Mouse (Mus musculus) megakaryocyte-erythroid progenitor cell, adult 5-6 weeks (primary cell): ENCODE measurements around the gene Tacc2. TPM values are rescaled to one million over a fixed set of nuclear protein-coding genes. Genes with fewer than 3 reads are reported as not detected.

Experiments
- ATAC-seq: replicated peaks from 2 replicates; pipeline ENCODE4 v1.8.0; 2016; ENCODE audit warnings: mild to moderate bottlenecking, inconsistent platforms; ENCODE audit not compliant: severe bottlenecking, poor library complexity, low FRiP score, low TSS enrichment
- total RNA-seq, 2 experiments: library from RNA; stranded (forward) in 1 of 2; stranded (reverse) in 1 of 2; fragments of 200-1000, 215-1000 nt in 1 of 2; fragments of >200 nt in 1 of 2; fragmentation: Nextera tagmentation in 1 of 2; gene quantifications; 2 replicates each; pipeline ENCODE4 v1.2.3; 2014 to 2017

Tacc2 gene
- total RNA-seq, 2 experiments from 2014 or later, result 1.6 to 9.1 TPM

DNA sequence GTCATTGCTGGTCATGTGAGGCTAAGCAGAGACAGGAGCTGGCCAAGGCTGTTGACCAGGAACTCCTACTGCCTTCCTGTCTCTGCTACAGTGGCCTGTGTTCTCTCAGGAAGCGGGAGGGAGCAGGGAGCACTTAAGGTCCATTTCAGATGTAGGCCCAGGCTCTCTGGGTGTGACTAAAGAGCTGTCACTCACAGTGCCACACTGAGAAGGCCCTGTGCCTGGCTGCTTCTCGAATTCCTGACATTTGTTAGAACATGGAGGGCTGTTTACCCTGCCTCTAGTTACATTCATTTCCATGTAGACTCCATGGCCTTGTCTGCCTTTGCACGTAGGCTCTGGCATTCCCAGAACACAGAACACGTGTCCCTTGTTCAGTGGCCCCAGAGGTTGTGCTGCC, 93.1 kb downstream of the Tacc2 start:
- no peak for ATAC-seq

DNA sequence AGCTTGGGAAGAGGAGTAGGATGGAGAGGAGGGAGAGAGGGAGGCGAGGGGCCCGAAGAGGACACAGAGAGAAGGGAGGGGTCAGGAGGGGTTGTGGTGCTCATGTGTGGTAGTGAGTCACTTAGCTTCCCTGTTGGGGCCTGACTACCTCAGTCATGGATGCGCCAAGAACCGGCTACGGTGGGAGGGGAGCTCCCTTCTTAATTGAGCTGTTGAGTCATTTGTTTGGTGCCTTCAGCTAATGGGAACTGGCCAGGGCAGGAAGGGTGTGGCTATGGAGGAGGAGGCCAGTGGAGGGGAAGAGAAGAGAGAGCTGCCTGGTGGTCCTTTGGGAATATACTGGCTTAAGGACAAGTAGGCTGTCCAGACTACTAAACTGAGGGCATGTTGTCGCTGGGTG, 94.1 kb downstream of the Tacc2 start:
- ATAC-seq, result no peak

DNA sequence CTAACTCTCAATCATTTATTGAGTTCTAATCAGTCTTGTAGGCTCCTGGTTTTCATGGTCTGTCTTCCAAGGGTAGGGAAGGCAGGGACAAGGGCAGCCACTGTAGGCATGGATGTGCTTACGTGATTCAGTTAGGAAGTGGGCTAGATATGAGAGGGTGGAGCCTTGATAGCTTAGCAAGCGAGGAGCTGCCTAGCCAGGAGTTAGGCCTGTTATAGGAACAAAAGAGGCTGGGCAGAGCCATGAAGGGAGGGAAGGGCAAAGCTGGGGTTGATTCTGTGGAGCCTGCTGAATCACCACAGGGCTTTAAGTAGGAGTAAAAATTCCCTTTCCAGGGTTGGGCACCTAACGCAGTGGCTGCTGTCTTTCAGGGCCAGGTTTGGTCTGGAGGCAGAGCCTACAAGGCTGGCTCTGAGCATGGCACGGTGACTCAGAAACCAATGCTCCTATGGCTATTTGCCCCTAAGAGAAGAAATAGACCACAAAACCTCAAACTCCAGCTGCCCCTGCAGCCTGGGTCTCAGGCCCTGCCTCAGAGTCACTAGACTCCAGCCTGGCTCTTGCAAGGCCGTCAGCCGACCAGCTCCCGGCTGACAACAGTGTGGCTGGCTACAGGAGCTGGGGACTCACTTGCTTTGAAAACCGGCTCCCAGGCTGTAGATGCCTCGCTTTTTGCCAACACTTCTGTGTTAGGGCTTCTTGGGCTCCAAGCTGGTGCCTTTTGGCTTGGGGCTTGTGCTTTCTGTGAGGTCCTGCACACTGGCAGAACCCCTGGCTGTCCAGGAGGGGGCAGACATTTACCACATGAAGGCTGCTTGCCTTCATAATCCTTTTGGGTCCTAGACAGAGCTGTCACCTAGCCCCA, 96.2 kb downstream of the Tacc2 start:
- ATAC-seq, result peak; percentile 82

DNA sequence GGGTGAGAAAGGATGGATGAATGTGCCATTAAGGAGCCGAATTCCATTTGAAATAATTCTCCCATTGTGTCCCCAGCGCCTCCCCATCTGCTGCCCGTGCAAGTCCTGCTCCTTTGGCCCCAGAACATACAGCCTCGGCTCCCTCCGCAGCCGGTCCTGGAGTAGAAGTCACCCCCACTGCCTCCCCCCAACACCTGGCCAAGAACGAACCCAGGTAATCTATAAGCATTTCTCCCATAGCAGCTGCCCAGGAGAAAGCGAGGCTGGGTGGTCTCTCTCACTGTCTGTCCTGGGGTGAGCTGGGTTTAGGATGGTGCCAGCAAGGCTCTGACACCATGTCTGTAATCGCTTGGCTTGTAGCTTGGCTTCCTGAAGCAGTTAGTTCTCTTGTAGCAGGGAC, 97.3 kb downstream of the Tacc2 start:
- no peak for ATAC-seq

DNA sequence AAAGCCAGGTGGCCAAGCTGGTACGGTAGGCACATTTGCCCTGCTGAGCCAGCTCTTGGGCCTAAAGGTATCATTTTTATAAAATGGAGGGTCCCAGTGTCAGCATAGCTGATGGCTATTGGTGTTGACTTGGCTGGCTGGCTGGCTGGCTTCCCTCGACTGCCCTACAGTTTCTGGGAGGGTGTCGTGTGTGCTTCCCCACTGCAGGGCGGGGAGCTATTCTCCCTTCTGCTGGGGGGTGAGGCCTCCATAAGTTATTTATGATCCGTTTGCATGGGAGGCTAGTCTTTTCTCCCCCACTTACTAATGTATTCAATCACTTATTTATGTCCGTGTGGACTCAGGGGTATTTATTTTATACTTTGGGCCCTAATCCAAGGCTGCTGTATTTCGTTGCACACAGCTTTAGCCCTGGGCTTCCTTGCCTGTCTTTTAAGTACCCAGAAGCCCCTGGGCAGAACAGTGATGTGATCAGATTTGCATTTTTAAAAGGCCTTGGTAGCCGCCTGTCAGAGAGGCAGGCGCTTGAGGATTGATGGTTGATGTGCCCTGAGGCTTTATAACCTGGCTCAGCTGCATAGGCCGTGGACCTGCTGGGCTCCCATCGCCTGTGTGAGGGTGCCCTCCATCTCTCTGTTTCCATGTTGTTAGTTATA, 99.8 kb downstream of the Tacc2 start:
- ATAC-seq, result no peak

DNA sequence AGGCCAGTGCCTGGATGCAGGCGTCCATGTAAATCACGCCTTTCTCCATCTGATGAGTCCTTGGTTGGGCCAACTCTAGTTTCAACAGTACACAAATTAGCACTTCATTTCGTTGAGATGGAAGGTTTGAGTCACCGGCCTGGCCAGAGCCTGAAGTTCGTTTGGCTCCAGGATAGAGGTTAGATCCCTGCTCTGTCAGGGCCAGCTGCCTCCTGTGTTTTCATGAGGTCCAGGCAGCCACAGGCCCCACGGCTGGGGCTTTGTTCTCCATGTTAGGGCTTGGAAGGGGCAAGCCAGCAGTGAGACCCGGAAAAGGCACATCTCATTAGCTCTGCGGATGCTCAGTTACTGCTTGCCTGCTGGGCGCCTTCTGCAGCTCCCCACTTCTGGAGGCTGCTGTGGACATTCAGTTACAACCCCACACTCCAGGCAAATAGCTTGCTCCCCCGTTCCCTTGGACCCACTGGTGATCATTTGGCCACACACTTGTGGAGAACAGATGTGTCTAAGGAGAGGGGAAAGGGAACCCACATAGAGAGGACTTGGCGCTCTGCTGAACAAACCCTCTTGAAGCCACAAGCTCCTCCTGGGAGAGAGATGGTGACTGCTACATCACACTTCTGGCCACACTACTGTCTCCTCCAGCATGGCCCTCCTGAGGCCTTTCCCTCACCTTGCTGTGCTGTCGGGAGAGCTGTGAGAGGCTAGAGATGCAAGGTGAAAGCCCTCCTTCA, 100.5 kb downstream of the Tacc2 start:
- ATAC-seq, result no peak

DNA sequence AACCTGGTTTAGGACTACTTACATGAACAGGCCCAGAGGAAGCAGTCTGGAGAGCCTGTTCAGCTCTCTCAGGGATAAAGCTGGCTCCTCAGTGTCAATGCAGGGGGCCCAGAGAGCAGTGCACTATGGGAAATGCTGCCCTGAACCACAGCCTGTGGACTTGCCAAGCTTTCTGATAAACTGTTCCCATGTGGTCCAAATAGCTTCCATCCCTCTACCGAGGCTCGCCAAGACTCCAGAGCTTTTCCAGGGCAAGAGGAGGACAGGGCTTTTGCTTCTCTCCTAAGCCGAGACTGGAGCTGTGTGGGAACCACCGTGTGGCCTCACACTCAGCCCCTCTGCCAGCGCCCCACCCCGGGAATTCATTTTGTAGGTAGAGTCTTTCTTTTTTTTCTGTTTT, 101.2 kb downstream of the Tacc2 start:
- ATAC-seq, result no peak

DNA sequence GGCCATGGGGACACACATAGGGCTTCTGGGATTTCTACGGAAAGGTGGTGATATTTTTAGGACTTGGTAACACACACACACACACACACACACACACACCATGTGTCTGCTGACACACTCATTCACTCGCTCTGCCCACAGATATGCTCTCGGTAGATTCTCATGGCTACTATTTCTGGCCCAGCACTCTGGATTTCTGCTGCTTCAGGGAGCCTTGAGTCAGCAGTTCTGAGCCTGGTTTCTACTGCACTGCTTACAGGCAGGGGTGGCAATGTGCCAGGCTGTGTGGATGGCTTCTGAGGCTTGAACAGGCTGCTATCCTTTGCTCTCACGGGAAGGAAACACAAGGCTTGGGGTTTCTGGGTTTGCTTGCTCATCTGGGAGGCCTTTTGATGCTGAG, 104.6 kb downstream of the Tacc2 start:
- no peak for ATAC-seq

DNA sequence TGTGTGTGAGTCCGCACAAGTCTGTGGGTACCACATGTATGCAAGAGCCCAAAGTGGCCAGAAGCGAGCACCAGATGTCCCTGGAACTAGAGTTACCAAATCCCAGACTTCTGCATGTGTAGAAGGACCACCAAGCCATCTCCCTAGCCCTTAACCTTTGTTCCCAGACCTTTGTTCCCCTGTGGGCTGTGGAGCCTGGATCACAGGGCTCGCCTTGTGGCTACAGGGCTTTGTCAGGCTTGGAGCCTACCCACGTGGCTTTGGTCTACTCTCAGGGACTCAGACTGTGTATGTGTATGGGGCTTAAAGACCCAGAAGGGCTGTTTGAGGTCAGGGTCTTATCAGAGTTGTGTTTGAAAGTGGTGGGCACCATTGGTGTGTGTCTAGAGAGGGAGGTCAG, 111.4 kb downstream of the Tacc2 start:
- no peak for ATAC-seq

DNA sequence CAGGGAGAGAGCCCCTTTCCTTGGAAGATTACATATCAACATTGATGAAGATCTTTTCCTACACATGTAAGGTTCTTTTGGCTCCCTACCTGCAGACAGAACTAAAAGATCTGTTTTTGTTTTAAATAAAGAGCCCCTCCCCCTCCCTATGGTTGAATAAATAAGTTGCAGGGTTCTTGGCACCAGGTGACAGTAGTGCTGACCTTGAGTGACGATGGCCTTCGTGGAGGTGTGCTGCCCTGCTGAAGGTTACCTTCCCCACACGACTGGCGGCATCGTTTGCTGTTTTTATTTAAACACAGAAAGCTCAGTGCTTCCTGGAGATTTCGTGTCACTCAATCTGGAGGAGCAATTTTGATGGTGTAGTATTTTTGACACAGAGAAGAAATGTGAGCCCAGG, 113.6 kb downstream of the Tacc2 start:
- ATAC-seq, result no peak

DNA sequence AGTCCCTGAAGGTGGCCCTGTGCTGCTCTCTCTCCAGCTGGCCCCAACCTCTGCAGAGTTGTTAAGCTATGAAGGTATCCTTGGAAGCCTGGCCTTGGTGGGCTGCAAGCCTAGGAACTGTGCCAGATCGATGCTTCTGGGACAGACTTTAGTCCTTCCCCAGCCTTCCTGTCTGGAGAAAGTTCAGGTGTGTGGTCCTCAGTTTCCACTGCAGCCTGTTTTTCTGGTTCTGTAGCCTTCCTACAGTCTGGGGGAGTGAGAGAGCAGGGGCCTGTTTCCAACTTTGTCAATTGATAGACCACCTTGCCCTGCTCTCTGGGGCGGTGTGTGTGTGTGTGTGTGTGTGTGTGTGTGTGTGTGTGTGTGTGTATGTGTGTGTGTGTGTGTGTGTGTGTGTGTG, 114.7 kb downstream of the Tacc2 start:
- ATAC-seq, result no peak

DNA sequence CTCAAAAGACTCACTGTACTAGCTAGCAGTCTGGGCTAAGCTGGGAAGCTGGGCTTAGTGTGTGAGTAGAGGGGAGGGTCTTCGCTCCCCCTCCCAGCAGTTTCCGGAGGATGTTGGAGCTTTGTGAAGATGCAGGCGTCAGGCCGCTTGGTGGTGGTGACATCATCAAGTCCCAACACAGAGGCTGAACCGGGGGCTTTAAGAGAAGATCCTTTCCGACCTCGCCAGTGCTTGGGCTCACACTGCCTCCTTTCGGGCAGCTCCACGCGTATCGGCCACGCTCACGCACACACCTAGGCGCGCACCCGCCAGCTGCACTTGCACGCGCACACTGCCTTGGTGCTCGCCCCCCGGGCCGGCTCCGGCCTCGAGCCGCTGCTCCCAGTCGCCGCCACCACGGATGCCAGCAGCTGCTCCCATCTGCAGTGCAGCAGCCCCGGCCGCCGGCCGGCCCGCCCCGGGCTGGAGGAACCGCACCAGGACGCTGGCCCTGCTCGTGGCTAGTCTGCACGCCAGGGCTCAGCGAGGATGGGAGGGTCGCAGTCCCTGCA, 115.2 kb downstream of the Tacc2 start:
- ATAC-seq, result no peak; the same call in 1 of the 2 replicates

DNA sequence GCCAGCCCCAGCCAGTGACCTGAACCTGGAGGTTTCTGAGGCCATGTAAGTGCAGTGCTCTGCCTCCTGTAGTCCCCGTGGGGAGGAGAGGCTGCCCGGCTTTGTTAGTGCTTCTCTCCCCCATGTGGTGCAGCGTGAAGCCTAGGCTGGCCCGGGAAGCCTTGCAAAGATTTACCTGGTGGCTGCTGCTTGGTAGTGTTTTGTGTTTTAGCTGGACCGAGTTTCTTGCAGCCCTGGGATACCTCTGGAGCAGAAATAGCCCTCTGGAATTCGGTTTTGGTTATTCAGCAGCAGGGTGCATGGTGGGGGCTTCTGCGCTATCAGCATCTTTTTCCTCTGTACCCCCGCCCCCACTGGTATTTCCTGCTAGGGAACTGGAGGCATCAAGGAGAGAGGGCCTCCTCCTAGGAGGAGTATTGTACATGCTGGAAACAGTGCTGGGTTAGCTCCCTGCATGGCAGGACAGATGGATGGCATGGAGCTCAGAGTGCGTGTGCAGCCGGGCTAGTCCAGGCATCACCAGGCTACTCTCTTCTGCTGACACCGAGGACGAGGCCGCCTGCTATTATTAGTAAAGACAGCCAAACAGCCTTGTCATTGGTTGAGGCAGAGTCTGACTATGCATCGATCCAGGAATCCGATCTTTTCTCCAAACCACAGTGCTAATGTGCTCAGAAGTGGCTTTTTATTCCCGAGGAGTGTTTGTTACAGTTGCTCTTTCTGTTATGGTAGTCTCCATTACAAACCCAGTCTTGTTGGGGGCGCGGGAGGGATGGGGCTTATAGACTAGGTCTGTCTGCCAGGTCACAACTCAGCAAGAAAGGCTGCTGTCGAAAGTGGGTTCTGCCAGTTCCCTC, 115.9 kb downstream of the Tacc2 start:
- no peak for ATAC-seq

DNA sequence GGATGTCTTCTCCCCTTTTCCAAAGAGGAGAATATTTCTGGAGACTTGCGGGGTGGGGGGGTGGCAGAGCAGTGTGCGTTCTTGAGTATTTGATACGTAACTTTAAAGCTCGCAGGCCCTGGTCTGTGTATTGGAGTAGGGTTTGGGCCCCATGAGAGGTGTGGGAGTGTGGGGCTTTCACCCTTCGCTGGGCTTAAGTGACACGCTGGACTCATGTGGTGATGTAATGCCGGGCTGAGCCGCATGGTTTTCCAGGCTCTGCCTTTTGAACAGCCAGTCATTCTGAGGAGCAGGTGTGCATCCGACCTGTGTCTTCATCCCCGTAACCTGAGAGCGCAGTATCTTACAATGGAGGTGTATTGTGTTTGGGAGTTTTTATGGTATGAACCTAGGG, 116.6 kb downstream of the Tacc2 start:
- no peak for ATAC-seq

DNA sequence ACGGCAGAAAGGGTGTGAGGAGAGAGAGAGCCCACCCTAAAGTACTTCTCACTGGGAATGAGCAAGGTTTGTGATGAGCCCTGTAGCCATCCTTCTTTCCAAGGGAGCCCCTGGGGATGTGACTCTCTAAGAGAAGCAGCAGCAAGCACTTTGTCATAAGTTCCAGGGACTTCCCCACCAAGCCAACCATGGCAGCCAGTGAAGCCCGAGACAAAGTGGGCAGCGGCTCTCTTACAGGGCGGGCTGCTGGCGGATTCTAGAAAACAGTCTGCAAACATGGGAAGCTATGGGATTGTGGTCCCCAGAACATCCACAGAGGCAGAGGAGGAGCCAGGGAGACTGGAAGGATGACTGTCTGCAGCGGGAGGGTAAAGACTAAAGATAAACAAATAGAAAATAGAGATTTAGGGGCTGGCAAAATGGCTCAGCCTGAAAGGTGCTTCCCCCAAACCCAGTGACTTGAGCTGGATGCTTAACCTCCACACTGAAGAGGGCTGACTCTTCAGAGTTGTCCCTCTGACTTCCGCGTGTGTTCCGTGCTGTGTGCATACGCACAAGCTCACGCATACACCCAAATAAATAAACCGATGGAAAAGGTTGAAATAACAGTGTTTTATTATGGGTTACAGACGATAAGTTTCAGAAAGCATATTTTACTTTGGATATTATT, 118.6 kb downstream of the Tacc2 start:
- no peak for ATAC-seq

DNA sequence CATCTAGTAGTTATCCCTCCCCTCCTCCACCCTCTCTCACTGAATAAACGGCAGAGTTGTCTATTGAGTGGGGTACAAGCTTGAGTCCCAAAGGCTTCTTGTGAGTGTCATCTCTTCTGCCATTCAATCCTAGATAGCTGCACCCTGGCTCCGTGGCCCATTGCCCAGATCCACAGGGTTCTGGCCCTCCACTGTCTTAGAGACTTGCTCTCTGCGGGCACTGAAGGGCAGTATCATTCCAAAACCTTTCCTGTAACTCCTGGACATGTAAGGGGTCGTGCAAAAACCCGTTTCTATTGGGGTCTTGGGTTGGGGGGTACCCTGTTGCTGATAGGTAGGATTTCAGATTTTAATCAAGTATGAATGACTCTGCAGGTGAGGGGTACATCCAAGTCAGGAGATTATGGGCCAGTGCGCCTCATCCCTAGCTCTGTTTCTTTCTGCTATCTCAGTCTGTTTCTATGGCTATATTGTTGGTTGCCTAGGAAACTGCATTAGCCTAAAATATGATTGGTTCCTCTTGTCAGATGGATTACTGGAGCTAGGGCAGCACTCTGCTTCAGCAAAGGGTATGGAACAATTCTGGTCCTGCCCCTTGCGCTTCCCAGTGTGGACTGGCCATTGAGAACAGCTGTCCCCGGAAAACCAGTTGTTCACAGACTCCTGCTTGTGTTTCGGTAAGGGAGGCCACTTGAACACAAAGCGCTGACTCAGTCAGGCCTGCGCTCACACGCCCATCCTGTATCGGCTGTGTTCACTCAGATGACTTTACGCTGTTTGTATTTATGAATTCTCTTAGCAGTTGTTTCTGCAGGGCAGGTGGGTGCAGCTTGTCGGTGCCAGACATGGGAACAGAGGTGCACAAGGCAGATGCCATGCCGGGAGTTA, 119.4 kb downstream of the Tacc2 start:
- no peak for ATAC-seq

DNA sequence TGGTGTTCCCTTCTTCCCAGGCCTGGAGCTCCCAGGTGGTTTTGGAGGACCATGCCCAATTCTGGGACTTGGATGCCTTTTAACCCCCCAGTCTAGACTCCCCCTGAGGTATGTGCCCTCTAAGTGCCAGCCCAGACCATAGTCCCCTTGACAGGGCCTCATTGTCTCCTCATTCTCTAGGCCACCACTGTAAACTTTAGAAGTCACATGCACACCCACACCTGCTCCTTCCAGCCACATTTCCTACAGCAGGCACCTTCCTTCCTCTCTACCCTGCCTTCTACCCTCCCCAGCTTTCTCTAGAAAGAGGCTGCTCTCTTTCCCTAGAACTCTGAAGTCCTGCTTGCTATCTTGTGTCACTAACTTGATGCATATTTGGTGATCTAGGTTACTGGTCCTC, 121.2 kb downstream of the Tacc2 start:
- ATAC-seq, result no peak

DNA sequence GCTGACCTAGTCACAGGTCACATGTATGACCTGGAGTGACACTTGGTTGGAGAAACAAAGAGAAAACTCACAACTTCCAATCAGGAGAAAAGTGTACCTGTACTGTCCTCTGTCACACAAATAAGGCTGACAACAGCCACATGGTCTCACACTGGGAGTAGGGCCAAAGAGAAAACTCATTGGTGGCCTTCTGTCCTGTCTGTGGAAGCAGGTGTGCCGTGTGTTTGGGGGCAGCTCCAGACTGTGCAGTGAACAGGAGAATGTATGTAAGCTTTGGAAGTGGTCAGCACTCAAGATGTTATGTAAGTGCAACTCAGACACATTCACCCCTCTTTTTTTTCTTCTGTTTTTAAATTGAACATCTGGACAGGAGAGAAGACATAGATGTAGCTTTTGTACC, 124.1 kb downstream of the Tacc2 start:
- ATAC-seq, result no peak
